28 mouse cellular contexts compared by ENCODE assay signal in genomic region chr1:36761061-36761460, GRCm38 (mm10). TPM values are rescaled to one million over a fixed set of nuclear protein-coding genes. Genes with fewer than 3 reads are reported as not detected.
DNase-seq lines count a peak whose midpoint lies in the region; ATAC-seq and TF ChIP-seq lines count a peak whose summit lies in the region.
"Had no signal": no experiment of that assay in that cellular context is flagged by ENCODE, and none has a peak within 500 bp of the region (broad histone marks: within the 10 kb centered on the region; RNA-seq: fewer than 3 reads in every experiment).

No protein-coding gene starts in this region.

- no peaks in the 10 kb centered on the region for H3K9me3 ChIP-seq in kidney, embryonic 15.5 days (replicated peaks)
- no peaks in the 10 kb centered on the region for H3K9me3 ChIP-seq in midbrain, postnatal 0 days (ENCODE audit: low read length)
- H3K9me3 ChIP-seq: forebrain, embryonic 15.5 days; G1E; hindbrain, embryonic 12.5 days; hindbrain, embryonic 15.5 days had no signal

- H3K9ac ChIP-seq in kidney, embryonic 15.5 days = no peak overlapping the region
- H3K9ac ChIP-seq in midbrain, postnatal 0 days (replicated peaks; ENCODE audit: low read length, poor library complexity, severe bottlenecking) = no peak overlapping the region
- H3K9ac ChIP-seq: forebrain, embryonic 15.5 days; hindbrain, embryonic 12.5 days; hindbrain, embryonic 15.5 days had no signal

- peaks cover 5% of the 10 kb centered on the region; the same call in 1 of the 2 replicates for H3K36me3 ChIP-seq in thymus, adult 2 months (ENCODE audit: control insufficient read depth, insufficient read depth, low read length)
- no peaks in the 10 kb centered on the region for H3K36me3 ChIP-seq in kidney, embryonic 15.5 days
- H3K36me3 ChIP-seq in midbrain, postnatal 0 days (ENCODE audit: insufficient read depth, low read length) = no peaks in the 10 kb centered on the region
- H3K36me3 ChIP-seq: forebrain, embryonic 15.5 days; G1E; hindbrain, embryonic 12.5 days; hindbrain, embryonic 15.5 days had no signal

- peak; percentile 9 for ATAC-seq in inflammation-experienced regulatory T-cells, adult 6 months
- no peak for ATAC-seq in kidney, embryonic 15.5 days (replicated peaks; ENCODE audit: low FRiP score)
- no peak for ATAC-seq in midbrain, postnatal 0 days (ENCODE audit: low FRiP score)
- ATAC-seq: forebrain, embryonic 15.5 days; Patski had no signal

- peak overlapping the region; percentile 79 for H3K27ac ChIP-seq in thymus, adult 2 months (ENCODE audit: control insufficient read depth, insufficient read depth, low read length)
- no peak overlapping the region for H3K27ac ChIP-seq in kidney, embryonic 15.5 days
- no peak overlapping the region for H3K27ac ChIP-seq in midbrain, postnatal 0 days (ENCODE audit: low read depth, low read length)
- H3K27ac ChIP-seq: forebrain, embryonic 15.5 days; heart, adult 2 months; hindbrain, embryonic 12.5 days; hindbrain, embryonic 15.5 days had no signal

- 47% methylated on average over 8 of the region's 8 CpGs for WGBS in thymus, adult 2 months
- WGBS in kidney, embryonic 15.5 days = 83% methylated on average over 8 of the region's 8 CpGs
- 83% methylated on average over 8 of the region's 8 CpGs for WGBS in midbrain, postnatal 0 days

- peak; percentile 49 for DNase-seq in heart, adult 11 months
- no peak for DNase-seq in heart, adult 8-10 months (ENCODE audit: low spot score)
- DNase-seq in thymus, adult 2 months = no peak
- no peak for DNase-seq in thymus, postnatal 4 days
- no peak for DNase-seq in midbrain, postnatal 0 days (ENCODE audit: low spot score)
- DNase-seq: adrenal gland, postnatal 10 days; adrenal gland, postnatal 36 days; B cell, adult 2 months; cerebellum, adult 18-20 months; cerebellum, adult 9-10 months; cerebellum, postnatal 14 days; gastrocnemius, postnatal 25 days had no signal

- peaks cover 52% of the 10 kb centered on the region for H3K4me1 ChIP-seq in thymus, adult 2 months (replicated peaks; ENCODE audit: control insufficient read depth, insufficient read depth, low read length)
- no peaks in the 10 kb centered on the region for H3K4me1 ChIP-seq in kidney, embryonic 15.5 days
- H3K4me1 ChIP-seq in midbrain, postnatal 0 days (ENCODE audit: insufficient read depth, low read length) = no peaks in the 10 kb centered on the region
- H3K4me1 ChIP-seq: forebrain, embryonic 15.5 days; hindbrain, embryonic 12.5 days; hindbrain, embryonic 15.5 days had no signal

- no peak overlapping the region for H3K4me2 ChIP-seq in kidney, embryonic 15.5 days
- H3K4me2 ChIP-seq in midbrain, postnatal 0 days (ENCODE audit: low read depth, low read length, poor library complexity, severe bottlenecking) = no peak overlapping the region
- H3K4me2 ChIP-seq: forebrain, embryonic 15.5 days; heart, embryonic 11.5 days; hindbrain, embryonic 12.5 days; hindbrain, embryonic 15.5 days had no signal

- H3K4me3 ChIP-seq in thymus, adult 2 months (ENCODE audit: control insufficient read depth, insufficient read depth, low read length) = no peak overlapping the region
- H3K4me3 ChIP-seq in kidney, embryonic 15.5 days (replicated peaks) = no peak overlapping the region
- H3K4me3 ChIP-seq in midbrain, postnatal 0 days (ENCODE audit: low read depth, low read length) = no peak overlapping the region
- H3K4me3 ChIP-seq: forebrain, embryonic 15.5 days; heart, adult 2 months; hindbrain, embryonic 12.5 days; hindbrain, embryonic 15.5 days had no signal

- no peak for TF ChIP-seq POLR2A in thymus, adult 2 months (IDR thresholded peaks at IDR 0.05; ENCODE audit: control insufficient read depth, extremely low read depth, insufficient read depth, low read length, poor library complexity)

- no peaks in the 10 kb centered on the region for H3K27me3 ChIP-seq in thymus, adult 2 months (ENCODE audit: control insufficient read depth, insufficient read depth, low read length)
- H3K27me3 ChIP-seq in kidney, embryonic 15.5 days = no peaks in the 10 kb centered on the region
- no peaks in the 10 kb centered on the region for H3K27me3 ChIP-seq in midbrain, postnatal 0 days (ENCODE audit: insufficient read depth, low read length)
- H3K27me3 ChIP-seq: CH12.LX; forebrain, embryonic 15.5 days; hindbrain, embryonic 12.5 days; hindbrain, embryonic 15.5 days; Patski had no signal

- no peak for TF ChIP-seq CTCF in thymus, adult 2 months (IDR thresholded peaks at IDR 0.05; ENCODE audit: borderline replicate concordance, control insufficient read depth, extremely low read depth, insufficient read depth, low read length, poor library complexity)
- no peak for TF ChIP-seq CTCF in midbrain, postnatal 0 days (IDR thresholded peaks at IDR 0.05)

RNA-seq across cellular contexts. Expression of gene Zap70, which starts 0.5 kb away (rescaled TPM):
- under 1 TPM in 2 of 4 experiments, not detected in 2; 0.20 to 0.78 TPM for total RNA-seq in heart, adult 8-10 months (2022)
- polyA plus RNA-seq in thymus, adult 2 months (2012; rRNA removed) = 270 and 289 TPM in 2 replicates
- 100 to 1,000 TPM; 241 to 287 (median 257) TPM for polyA plus RNA-seq in inflammation-experienced regulatory T-cells, adult 6 months (2017; shearing (Covaris generic))
- polyA plus RNA-seq in kidney, embryonic 15.5 days (2015; fragmentation: Nextera tagmentation; extraction: Ambion mirVana) = 0.23 and 0.44 TPM in 2 replicates
- 2.2 and 3.3 TPM in 2 replicates for total RNA-seq in midbrain, postnatal 0 days (2014; rRNA removed)
- polyA plus RNA-seq in midbrain, postnatal 0 days (2015; fragmentation: Nextera tagmentation; extraction: Ambion mirVana) = 2.4 and 2.6 TPM in 2 replicates
- total RNA-seq: G1E had no signal

RNA-seq across cellular contexts. Expression of gene Actr1b, which starts 46.8 kb away (rescaled TPM):
- 10 to 100 TPM; 84.9 to 97.9 (median 92.4) TPM for total RNA-seq in heart, adult 8-10 months (2022)
- 182 and 213 TPM in 2 replicates for polyA plus RNA-seq in thymus, adult 2 months (2012; rRNA removed)
- 10 to 100 TPM; 37.4 to 47.1 (median 41.0) TPM for polyA plus RNA-seq in inflammation-experienced regulatory T-cells, adult 6 months (2017; shearing (Covaris generic))
- 102 and 112 TPM in 2 replicates for polyA plus RNA-seq in kidney, embryonic 15.5 days (2015; fragmentation: Nextera tagmentation; extraction: Ambion mirVana)
- total RNA-seq in midbrain, postnatal 0 days (2014; rRNA removed) = 139 TPM in 2 replicates
- polyA plus RNA-seq in midbrain, postnatal 0 days (2015; fragmentation: Nextera tagmentation; extraction: Ambion mirVana) = 113 and 120 TPM in 2 replicates

RNA-seq across cellular contexts. Expression of gene 4933424G06Rik, which starts 51.1 kb away (rescaled TPM):
- total RNA-seq in heart, adult 8-10 months (2022) = not detected
- polyA plus RNA-seq in thymus, adult 2 months (2012; rRNA removed) = not detected in 2 replicates
- not detected for polyA plus RNA-seq in inflammation-experienced regulatory T-cells, adult 6 months (2017; shearing (Covaris generic))
- polyA plus RNA-seq in kidney, embryonic 15.5 days (2015; fragmentation: Nextera tagmentation; extraction: Ambion mirVana) = not detected in 2 replicates
- total RNA-seq in midbrain, postnatal 0 days (2014; rRNA removed) = not detected in 2 replicates
- 0.81 and 2.1 TPM in 2 replicates for polyA plus RNA-seq in midbrain, postnatal 0 days (2015; fragmentation: Nextera tagmentation; extraction: Ambion mirVana)
- total RNA-seq: adrenal gland, adult 18-20 months; adrenal gland, postnatal 10 days; adrenal gland, postnatal 36 days; CH12.LX; heart, adult 2 months; heart, postnatal 25 days; hematopoietic stem cell, adult 5-6 weeks had no signal
- polyA plus RNA-seq: embryonic facial prominence, embryonic 14.5 days; G1E; gonadal fat pad, adult 2 months; heart, adult 2 months; heart, embryonic 11.5 days; heart, postnatal 0 days; hindbrain, embryonic 12.5 days had no signal

Comparison
In these comparisons a context has a peak if more than half of its experiments do, and no peak if none do; other contexts are left out.
1. RNA of gene Zap70, which starts 0.5 kb away (polyA plus RNA-seq): 270 to 289 TPM in thymus, adult 2 months and 241 to 287 TPM in inflammation-experienced regulatory T-cells, adult 6 months; 2.4 to 2.6 TPM in midbrain, postnatal 0 days and 0.23 to 0.44 TPM in kidney, embryonic 15.5 days; every median in the first group is over 10 times any median in the second.